Mouse (Mus musculus): ENCODE data around the gene Aars. TPM values are rescaled to one million over a fixed set of nuclear protein-coding genes. Genes with fewer than 3 reads are reported as not detected.
"Not testable (repeated sequence)": the region's sequence is repeated elsewhere in the genome, so short reads cannot be mapped to it uniquely, and the experiment has no call there.

Gene Aars
- 30.0 and 30.7 TPM in 2 replicates for polyA plus RNA-seq (2015; fragmentation: Nextera tagmentation; extraction: Ambion mirVana)

GRCm38 (mm10) chr8:111032916-111033315 lies at the start of gene Aars:
Gene Aars, plus strand, starts transcription at chr8:111033144.
- whole genome bisulfite sequencing, result 90% methylated on average over 7 of the region's 7 CpGs
- TF ChIP-seq CTCF (IDR thresholded peaks at IDR 0.05; ENCODE audit: low read depth), result no peak
- peak within 1 kb of the TSS; percentile 75 for H3K4me2 ChIP-seq (replicated peaks; ENCODE audit: low read depth)

GRCm38 (mm10) chr8:110987805-110988744 lies 44.9 kb upstream of the Aars start:
- H3K4me3 ChIP-seq (ENCODE audit: low read depth, low read length), result no peak overlapping the region
- peak overlapping the region; percentile 35 for H3K4me2 ChIP-seq (replicated peaks; ENCODE audit: low read depth)

More at GRCm38 (mm10) chr8:111032916-111033315, at the start of gene Aars:
- no peak for ATAC-seq
- Histone ChIP-seq H3K9me3 (ENCODE audit: control insufficient read depth) (no peaks in the 10 kb centered on the region), H3K4me3 (ENCODE audit: low read depth, low read length) (peak within 1 kb of the TSS; percentile 77), H3K4me1 (replicated peaks; ENCODE audit: control insufficient read depth, insufficient read depth, low read length) (peaks cover 4% of the 10 kb centered on the region; the same call in 1 of the 2 replicates), H3K9ac (ENCODE audit: low read depth, low read length) (peak within 1 kb of the TSS; percentile 66), H3K36me3 (ENCODE audit: control insufficient read depth, insufficient read depth) (peaks cover 9% of the 10 kb centered on the region), H3K27me3 (replicated peaks; ENCODE audit: control insufficient read depth, insufficient read depth, low read length) (no peaks in the 10 kb centered on the region), H3K27ac (ENCODE audit: low read depth, low read length) (peak within 1 kb of the TSS; percentile 74)

GRCm38 (mm10) chr8:110990017-110990416 lies 42.9 kb upstream of the Aars start:
- H3K4me3 ChIP-seq (ENCODE audit: low read depth, low read length), result no peak overlapping the region
- H3K4me1 ChIP-seq (replicated peaks; ENCODE audit: control insufficient read depth, insufficient read depth, low read length), result no peaks in the 10 kb centered on the region
- no peak overlapping the region for H3K9ac ChIP-seq (ENCODE audit: low read depth, low read length)
- 94% methylated on average over 9 of the region's 9 CpGs for WGBS
- H3K4me2 ChIP-seq (replicated peaks; ENCODE audit: low read depth), result no peak overlapping the region
- ATAC-seq, result no peak
- TF ChIP-seq CTCF (IDR thresholded peaks at IDR 0.05; ENCODE audit: low read depth), result no peak
- no peak overlapping the region for H3K27ac ChIP-seq (ENCODE audit: low read depth, low read length)
- H3K27me3 ChIP-seq (replicated peaks; ENCODE audit: control insufficient read depth, insufficient read depth, low read length), result no peaks in the 10 kb centered on the region
- H3K36me3 ChIP-seq (ENCODE audit: control insufficient read depth, insufficient read depth), result peaks cover 56% of the 10 kb centered on the region
- no peaks in the 10 kb centered on the region for H3K9me3 ChIP-seq (ENCODE audit: control insufficient read depth)

More at GRCm38 (mm10) chr8:110987805-110988744, 44.9 kb upstream of the Aars start:
- Histone ChIP-seq H3K9ac (ENCODE audit: low read depth, low read length) (no peak overlapping the region), H3K36me3 (ENCODE audit: control insufficient read depth, insufficient read depth) (peaks cover 68% of the 10 kb centered on the region), H3K27ac (ENCODE audit: low read depth, low read length) (0 out of 2 replicates have a peak overlapping the region, but pooled peaks have one; percentile 15), H3K27me3 (replicated peaks; ENCODE audit: control insufficient read depth, insufficient read depth, low read length) (no peaks in the 10 kb centered on the region), H3K4me1 (replicated peaks; ENCODE audit: control insufficient read depth, insufficient read depth, low read length) (no peaks in the 10 kb centered on the region), H3K9me3 (ENCODE audit: control insufficient read depth) (no peaks in the 10 kb centered on the region)
- ATAC-seq, result peak; percentile 88
- TF ChIP-seq CTCF (IDR thresholded peaks at IDR 0.05; ENCODE audit: low read depth), result no peak
- 47% methylated on average over 8 of the region's 8 CpGs for WGBS

GRCm38 (mm10) chr8:110996641-110997430 lies 36.1 kb upstream of the Aars start:
- ATAC-seq, result no peak
- no peak for TF ChIP-seq CTCF (IDR thresholded peaks at IDR 0.05; ENCODE audit: low read depth)

GRCm38 (mm10) chr8:110997547-110998531 lies 35.1 kb upstream of the Aars start, which contains the start of gene Ddx19a:
Gene Ddx19a, minus strand, starts transcription at chr8:110997800.
- Histone ChIP-seq H3K36me3 (ENCODE audit: control insufficient read depth, insufficient read depth) (peaks cover 10% of the 10 kb centered on the region; the same call in 1 of the 2 replicates), H3K4me3 (ENCODE audit: low read depth, low read length) (peak within 1 kb of the TSS; percentile 84), H3K9me3 (ENCODE audit: control insufficient read depth) (no peaks in the 10 kb centered on the region), H3K27me3 (replicated peaks; ENCODE audit: control insufficient read depth, insufficient read depth, low read length) (no peaks in the 10 kb centered on the region), H3K4me2 (replicated peaks; ENCODE audit: low read depth) (peak within 1 kb of the TSS; percentile 76), H3K4me1 (replicated peaks; ENCODE audit: control insufficient read depth, insufficient read depth, low read length) (peaks cover 2% of the 10 kb centered on the region; the same call in 1 of the 2 replicates), H3K9ac (ENCODE audit: low read depth, low read length) (peak within 1 kb of the TSS; percentile 74), H3K27ac (ENCODE audit: low read depth, low read length) (peak within 1 kb of the TSS; percentile 81)
- peak; percentile 89 for ATAC-seq
- peak; percentile 55 for TF ChIP-seq CTCF (IDR thresholded peaks at IDR 0.05; ENCODE audit: low read depth)
- WGBS, result 3% methylated on average over 58 of the region's 58 CpGs

More at GRCm38 (mm10) chr8:110996641-110997430, 36.1 kb upstream of the Aars start:
- Histone ChIP-seq H3K9me3 (ENCODE audit: control insufficient read depth) (no peaks in the 10 kb centered on the region), H3K4me3 (ENCODE audit: low read depth, low read length) (peak overlapping the region; percentile 84), H3K4me2 (replicated peaks; ENCODE audit: low read depth) (peak overlapping the region; percentile 76), H3K4me1 (replicated peaks; ENCODE audit: control insufficient read depth, insufficient read depth, low read length) (peaks cover 2% of the 10 kb centered on the region; the same call in 1 of the 2 replicates), H3K9ac (ENCODE audit: low read depth, low read length) (peak overlapping the region; percentile 74), H3K27ac (ENCODE audit: low read depth, low read length) (peak overlapping the region; percentile 81), H3K27me3 (replicated peaks; ENCODE audit: control insufficient read depth, insufficient read depth, low read length) (no peaks in the 10 kb centered on the region), H3K36me3 (ENCODE audit: control insufficient read depth, insufficient read depth) (peaks cover 16% of the 10 kb centered on the region)
- 34% methylated on average over 16 of the region's 16 CpGs for WGBS

- not testable (repeated sequence) for H3K4me3 ChIP-seq (ENCODE audit: low read depth, low read length); H3K4me1 ChIP-seq (replicated peaks; ENCODE audit: control insufficient read depth, insufficient read depth, low read length); ATAC-seq; H3K27me3 ChIP-seq (replicated peaks; ENCODE audit: control insufficient read depth, insufficient read depth, low read length); H3K9ac ChIP-seq (ENCODE audit: low read depth, low read length); H3K9me3 ChIP-seq (ENCODE audit: control insufficient read depth); H3K27ac ChIP-seq (ENCODE audit: low read depth, low read length); H3K4me2 ChIP-seq (replicated peaks; ENCODE audit: low read depth)
- peaks cover 36% of the 10 kb centered on the region for H3K36me3 ChIP-seq (ENCODE audit: control insufficient read depth, insufficient read depth)
- 87% methylated on average over 8 of the region's 10 CpGs for WGBS
These were observed 22.5 kb upstream of the Aars start for GRCm38 (mm10) chr8:111010230-111010991.

- H3K4me2 ChIP-seq (replicated peaks; ENCODE audit: low read depth); H3K9ac ChIP-seq (ENCODE audit: low read depth, low read length); ATAC-seq; H3K27me3 ChIP-seq (replicated peaks; ENCODE audit: control insufficient read depth, insufficient read depth, low read length); H3K27ac ChIP-seq (ENCODE audit: low read depth, low read length); H3K9me3 ChIP-seq (ENCODE audit: control insufficient read depth); H3K4me3 ChIP-seq (ENCODE audit: low read depth, low read length); H3K36me3 ChIP-seq (ENCODE audit: control insufficient read depth, insufficient read depth); H3K4me1 ChIP-seq (replicated peaks; ENCODE audit: control insufficient read depth, insufficient read depth, low read length): not testable (repeated sequence)
- 80% methylated on average over 1 of the region's 2 CpGs for WGBS
These were observed 6.3 kb upstream of the Aars start for GRCm38 (mm10) chr8:111026609-111027008.
